Mouse (Mus musculus): ENCODE measurements around the gene Cpa5.

DNA sequence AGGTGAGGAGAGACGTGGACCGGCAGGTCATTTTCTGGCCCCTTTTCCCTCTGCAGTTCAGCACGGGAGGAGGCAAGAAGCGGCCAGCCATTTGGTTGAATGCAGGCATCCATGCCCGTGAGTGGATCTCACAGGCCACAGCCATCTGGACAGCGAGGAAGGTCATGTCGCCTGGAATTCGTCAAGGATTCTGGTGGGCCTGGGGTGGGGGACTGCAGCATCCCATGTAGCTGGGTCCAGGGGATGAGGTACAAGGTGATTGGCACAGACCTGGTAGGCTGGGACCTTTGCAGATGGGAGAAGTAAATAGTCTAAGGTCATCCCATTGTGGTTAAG is 30.0 kb upstream of the Cpa5 start:
- no peak for TF ChIP-seq CTCF (IDR thresholded peaks at IDR 0.05; ENCODE audit: low read depth)
- no peak for TF ChIP-seq EP300 (optimal IDR thresholded peaks at IDR 0.05)

Measured in stomach, postnatal 0 days (tissue).